Mouse (Mus musculus) cerebellum, adult 11-12 months (tissue): Measurements from ENCODE around the gene Arhgap20.

Source experiments
- DNase-seq: peaks from one replicate; pipeline ENCODE4 v3.0.0; 2022

Gene Arhgap20

GRCm38 (mm10) chr9:51799156-51799555 is 34.0 kb downstream of the Arhgap20 start:
- no peak for DNase-seq

DNA sequence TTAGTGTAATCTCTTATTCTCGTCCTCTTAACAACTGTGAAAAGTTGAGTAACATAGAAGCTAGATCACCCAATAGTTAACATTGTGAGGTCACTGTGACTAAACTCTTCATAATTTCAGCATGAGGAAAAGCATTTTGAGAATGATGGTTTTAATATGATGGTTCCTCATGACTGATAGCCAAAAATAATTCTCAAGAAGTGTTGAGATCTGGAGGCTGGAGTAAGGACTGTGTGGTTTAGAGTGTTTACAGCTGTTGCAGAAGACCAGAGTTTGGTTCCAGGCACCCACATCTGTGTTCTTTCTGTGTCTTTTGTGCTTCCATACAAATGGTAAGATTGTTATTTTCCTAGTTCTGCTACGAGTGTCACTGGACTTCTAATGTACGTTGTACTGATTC is 42.1 kb downstream of the Arhgap20 start:
- DNase-seq: no peak

DNA sequence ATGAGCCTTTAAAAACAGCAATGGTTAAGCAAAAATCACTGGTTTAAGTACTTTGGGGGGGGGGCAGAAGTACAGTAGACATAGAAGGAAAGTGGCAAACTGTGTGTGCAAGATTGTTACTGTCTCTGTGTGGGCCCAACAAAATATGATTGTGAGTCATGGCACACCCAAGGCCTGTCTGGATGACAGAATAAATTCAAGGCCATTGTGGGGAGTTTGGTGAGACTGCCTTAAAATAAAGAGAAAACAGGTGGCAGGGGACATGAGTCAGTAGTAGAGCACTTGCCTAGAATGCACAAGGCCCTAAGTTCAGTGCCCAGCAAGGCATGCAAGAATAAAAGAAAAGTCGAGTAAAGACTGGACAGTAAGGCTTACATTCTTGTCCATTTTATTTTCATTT is 47.8 kb downstream of the Arhgap20 start:
- no peak for DNase-seq

DNA sequence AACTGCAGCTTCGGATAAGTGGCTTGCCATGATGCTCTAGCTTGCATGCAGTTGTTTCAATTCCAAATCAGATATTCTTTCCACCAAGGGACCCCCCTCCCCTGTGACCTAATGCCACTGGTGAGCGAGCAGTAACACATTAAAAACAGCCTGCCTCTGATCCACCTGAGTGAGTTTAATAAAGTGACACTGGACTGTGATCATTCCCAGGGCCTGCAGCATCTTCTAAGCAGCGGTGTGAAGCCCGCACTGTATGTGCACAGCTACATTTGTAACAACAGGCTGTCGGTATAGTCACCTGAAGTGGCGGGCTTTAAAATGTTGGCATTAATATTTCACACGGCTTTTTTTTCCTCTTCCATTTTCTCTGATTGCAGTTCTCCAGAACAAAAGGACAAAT is 59.4 kb downstream of the Arhgap20 start:
- no peak for DNase-seq

DNA sequence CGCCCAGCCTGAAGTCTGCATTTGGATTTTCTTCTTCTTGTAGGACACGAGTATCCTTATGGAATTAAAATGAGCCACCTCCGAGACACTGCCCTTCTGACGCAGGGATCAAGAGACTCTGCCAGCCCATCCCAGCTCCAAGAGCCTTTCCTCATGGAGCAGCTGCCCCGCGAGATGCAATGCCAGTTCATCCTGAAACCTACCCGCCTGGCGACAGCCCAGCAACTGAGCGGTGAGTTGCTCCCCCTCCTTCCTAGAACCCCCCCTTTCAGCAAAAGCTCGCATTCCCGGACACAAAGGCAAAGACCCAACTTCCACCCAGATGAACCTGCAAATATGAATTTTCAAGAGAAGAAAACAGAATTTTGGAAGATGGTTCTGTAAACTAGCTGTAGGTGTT is 66.5 kb downstream of the Arhgap20 start:
- DNase-seq: peak; percentile 3

DNA sequence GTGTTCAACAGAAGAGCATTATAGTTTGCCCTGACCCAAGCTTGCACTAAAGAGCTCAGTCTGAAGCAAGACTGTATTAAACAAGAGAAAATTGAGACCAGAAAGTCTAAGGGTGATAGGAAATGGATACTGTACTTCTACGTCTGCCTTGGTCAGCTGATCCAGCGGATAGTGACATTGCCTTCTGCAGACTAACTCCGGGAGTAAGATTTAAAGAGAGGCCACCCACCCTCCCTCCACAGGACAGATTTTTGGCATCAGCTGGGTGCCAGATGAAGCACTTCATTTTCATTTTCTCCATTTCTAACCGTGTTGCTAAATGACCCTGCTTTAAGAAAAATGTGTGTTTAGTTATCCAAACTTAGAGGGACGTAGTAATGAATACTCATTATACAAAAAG is 67.2 kb downstream of the Arhgap20 start:
- no peak for DNase-seq

DNA sequence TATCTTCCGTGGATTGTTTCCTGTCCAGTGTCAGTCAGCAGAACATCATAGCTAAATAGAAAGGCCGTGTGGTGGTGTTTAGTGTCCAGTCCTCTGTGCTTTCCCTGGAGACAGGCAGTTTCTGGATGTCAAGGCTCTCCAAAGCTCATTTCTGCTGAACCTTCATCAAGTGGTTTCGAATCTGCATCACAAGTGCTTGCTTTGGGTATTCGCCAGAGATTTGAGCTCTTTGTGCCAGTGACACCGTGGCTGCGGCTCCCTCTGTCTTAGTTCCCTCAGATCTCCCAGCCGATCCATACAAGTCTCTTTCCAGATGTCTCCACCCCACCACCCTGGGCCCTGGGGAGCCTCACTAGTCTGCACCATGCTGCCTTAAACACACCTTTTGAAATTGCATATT is 72.6 kb downstream of the Arhgap20 start:
- no peak for DNase-seq

DNA sequence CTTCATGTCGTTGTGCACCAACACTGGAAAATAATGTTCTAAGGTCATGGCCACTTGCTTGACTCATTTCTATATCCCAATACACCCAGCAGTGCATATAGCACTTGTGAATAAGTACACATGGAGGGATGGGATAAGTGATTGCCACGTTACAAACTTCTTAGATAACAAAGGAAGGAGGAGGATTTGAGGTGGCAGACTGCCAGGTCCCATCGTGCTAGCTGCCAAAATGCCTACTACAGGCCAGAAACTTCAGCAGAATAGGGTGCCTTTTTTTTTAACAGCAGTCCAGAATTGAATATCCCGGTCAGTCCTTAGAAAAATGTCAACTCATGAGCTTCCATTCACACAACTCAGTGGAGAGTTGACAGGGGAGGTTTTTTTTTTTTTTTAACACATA is 78.1 kb downstream of the Arhgap20 start:
- no peak for DNase-seq

- DNase-seq: no peak
Observed at GRCm38 (mm10) chr9:51845796-51846195, 80.7 kb downstream of the Arhgap20 start.

DNA sequence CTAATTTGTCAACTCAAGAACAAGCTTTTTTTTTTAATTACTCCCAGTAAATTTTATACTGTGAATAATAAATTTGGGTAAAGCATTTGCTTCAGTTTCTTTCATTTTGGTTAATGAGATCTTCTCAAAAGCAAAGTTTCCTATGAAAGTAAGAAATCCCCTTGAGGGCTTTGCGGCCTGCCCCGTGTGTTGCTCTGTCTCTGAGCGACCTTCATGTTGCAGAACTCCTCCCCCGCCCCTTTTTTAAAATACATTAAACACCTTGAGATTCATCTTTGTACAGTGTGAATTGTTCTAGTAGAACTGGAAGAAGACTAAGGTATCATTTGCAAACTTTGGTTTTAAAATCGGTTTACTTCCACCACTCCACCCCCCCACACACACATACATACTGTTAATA is 88.6 kb downstream of the Arhgap20 start:
- DNase-seq: no peak

DNA sequence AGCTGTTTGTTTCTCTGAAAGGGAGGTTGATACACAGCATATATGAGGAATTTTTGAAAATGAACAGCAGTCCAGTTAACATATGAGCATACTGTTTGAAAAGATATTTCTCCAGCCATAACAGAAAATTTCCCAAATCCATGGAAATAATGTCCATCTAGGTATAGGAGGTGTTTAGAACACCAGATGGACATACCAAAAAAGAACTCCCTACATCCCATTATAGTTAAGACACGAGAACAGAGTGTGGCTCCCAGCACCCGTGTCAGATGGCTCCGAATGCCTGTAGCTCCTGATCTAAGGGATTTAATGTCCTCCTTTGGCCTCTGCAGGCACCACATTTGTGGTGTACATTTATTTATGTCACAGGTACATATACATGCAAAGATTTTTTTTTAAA is 99.1 kb downstream of the Arhgap20 start:
- no peak for DNase-seq

DNA sequence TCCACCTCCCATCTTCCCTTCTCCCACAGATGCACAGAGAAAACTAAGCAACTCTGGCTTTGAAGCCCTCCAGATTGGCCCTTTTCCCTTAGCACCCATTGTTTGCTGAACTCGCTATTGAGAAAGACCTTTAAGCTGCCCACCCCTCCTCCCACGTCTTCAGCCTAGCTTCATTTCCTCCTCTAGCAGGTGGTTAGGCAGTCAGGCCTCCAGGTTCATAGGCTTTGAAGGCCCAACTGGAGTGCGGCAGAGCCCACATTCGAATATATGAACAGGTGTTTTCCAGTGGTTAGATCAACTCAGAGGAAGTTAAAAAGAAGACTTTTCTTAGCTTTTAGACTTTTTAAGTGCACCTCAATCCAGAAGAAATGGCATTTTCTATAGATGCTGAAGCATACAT is 101.5 kb downstream of the Arhgap20 start:
- no peak for DNase-seq

- no peak for DNase-seq
Observed at GRCm38 (mm10) chr9:51869056-51869455, 103.9 kb downstream of the Arhgap20 start.

GRCm38 (mm10) chr9:51874348-51874747 is 109.2 kb downstream of the Arhgap20 start:
- no peak for DNase-seq

DNA sequence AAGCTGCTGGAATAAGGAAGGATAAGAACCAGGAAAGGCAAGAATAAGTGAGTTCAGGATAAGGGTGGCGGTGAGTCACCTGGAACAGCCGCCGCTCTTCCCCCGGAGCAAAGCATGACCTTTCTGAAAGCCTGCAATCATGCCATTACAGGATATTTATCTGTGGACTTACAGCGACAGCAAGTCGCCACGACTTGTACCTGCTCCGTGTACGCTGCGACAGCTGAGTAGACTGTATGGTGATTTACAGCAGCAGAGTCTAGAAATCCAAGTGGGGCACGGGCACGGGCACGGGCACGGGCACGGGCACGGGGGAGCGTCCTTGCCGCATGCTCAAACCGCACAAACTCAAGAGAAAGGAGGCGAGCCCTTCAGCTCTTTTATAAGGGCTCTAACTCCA is 110.4 kb downstream of the Arhgap20 start:
- no peak for DNase-seq

- no peak for DNase-seq
Observed at GRCm38 (mm10) chr9:51881386-51881785, 116.2 kb downstream of the Arhgap20 start.

GRCm38 (mm10) chr9:51881881-51882280 is 116.7 kb downstream of the Arhgap20 start:
- no peak for DNase-seq

DNA sequence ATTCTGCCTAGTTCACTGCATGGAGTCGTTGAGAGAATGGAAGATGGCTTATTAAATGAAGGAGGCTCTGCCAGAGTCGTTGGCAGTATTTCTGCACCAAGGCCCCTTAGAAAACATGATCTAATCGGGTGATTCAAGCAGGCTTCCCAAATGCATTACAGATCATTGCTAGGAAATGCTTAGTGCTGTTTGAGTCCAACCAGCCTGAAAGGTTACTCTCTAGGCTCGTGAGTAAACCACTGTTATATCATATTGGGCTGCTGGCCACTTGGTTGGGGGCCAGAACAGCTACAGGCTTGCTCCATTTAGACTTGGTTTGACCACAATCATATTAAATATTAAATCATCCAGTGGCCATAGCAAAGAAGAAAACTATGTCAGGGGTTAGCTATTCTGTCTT is 118.2 kb downstream of the Arhgap20 start:
- no peak for DNase-seq

DNA sequence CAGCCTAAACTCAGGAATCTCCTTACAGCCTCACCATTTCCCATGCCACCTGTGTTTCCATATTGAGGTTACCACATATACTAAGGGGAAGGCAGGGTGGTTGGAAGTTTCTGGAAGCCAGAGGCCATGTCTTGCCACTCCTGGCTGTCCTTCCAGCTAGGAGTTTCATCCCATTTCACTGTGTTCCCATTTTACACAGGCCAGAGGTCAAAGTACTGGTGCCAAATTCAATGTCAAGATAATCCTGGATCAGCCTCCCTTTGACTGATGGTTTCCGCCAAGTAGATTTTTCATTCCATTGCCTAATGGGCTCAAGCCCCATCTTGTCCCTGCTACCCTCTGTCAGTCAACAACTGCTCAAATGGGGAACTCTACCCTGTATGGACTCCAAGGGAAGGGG is 127.8 kb downstream of the Arhgap20 start:
- no peak for DNase-seq
